Mouse (Mus musculus) intestine, embryonic 15.5 days (tissue): Measurements from ENCODE around the gene Itm2c. TPM values are rescaled to one million over a fixed set of nuclear protein-coding genes. Genes with fewer than 3 reads are reported as not detected.

Experiments
- ATAC-seq: fragments of 200-750 bp; cut with Nextera tagmentation; 2 replicates; pipeline ENCODE4 v1.8.0; 2017; ENCODE audit warnings: moderate TSS enrichment, moderate library complexity
- H3K27ac ChIP-seq: fragments of 300-500 bp; sonication (generic); 2 replicates; pipeline ENCODE4 v1.5.1; 2015; ENCODE audit warnings: mild to moderate bottlenecking, inconsistent platforms
- H3K27me3 ChIP-seq: fragments of 300-500 bp; sonication (generic); replicated peaks from 2 replicates; pipeline ENCODE4 v1.6.1; 2015; ENCODE audit warnings: inconsistent platforms
- H3K36me3 ChIP-seq: fragments of 300-500 bp; sonication (generic); 2 replicates; pipeline ENCODE4 v1.6.1; 2015; ENCODE audit warnings: inconsistent platforms
- H3K4me1 ChIP-seq: fragments of 300-500 bp; sonication (generic); replicated peaks from 2 replicates; pipeline ENCODE4 v1.6.1; 2015; ENCODE audit warnings: inconsistent platforms
- H3K4me2 ChIP-seq: fragments of 300-500 bp; sonication (generic); replicated peaks from 2 replicates; pipeline ENCODE4 v1.6.1; 2015; ENCODE audit warnings: mild to moderate bottlenecking, inconsistent platforms
- H3K4me3 ChIP-seq: fragments of 300-500 bp; sonication (generic); replicated peaks from 2 replicates; pipeline ENCODE4 v1.5.1; 2015; ENCODE audit warnings: inconsistent platforms
- H3K9ac ChIP-seq: fragments of 300-500 bp; sonication (generic); 2 replicates; pipeline ENCODE4 v1.6.1; 2015; ENCODE audit warnings: inconsistent platforms
- H3K9me3 ChIP-seq: fragments of 300-500 bp; sonication (generic); 2 replicates; pipeline ENCODE4 v1.6.1; 2016; ENCODE audit warnings: inconsistent platforms
- WGBS: fragments of 180-500 bp; shearing (Covaris S2); methylation state at CpG from one replicate; pipeline ENCODE4 v1.1.7; 2015; 5-methylcytosine and 5-hydroxymethylcytosine counted together
- polyA plus RNA-seq: library from polyadenylated mRNA; unstranded; fragments of >200 nt; fragmentation: Nextera tagmentation; extraction: Ambion mirVana; gene quantifications from 2 replicates; pipeline ENCODE4 v1.2.1, GENCODE M21; 2015

The Itm2c gene
- polyA plus RNA-seq: 135 TPM in 2 replicates

DNA sequence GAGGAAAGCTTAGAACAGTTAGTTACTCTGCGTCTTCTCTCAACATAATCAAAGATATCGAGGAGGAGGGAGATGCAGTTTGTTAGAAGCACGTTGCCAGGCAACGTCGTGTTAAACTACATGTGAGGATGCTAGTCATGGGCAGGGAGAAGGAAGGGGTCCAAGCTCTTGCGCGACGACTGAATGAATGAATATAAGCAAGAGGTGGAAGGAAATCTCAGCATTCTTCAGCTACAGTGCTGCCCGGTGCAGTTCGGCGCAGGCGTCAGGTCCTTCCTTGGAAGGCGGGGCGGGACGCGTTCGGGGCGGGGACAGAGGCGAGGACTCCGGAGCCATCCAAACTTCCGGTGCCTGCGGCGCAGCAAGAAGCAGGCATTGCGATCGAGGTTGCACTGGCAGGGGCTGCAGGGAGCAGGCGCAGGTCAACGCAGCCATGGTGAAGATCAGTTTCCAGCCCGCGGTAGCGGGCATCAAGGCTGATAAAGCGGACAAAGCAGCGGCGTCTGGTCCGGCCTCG, at the start of gene Itm2c:
Itm2c (plus strand) TSS at position 51 of the 517 bp plus-strand sequence.
- WGBS: under 1% methylated on average over 35 of the region's 35 CpGs
- Histone ChIP-seq H3K9me3 (no peaks in the 10 kb centered on the region), H3K4me3 (peak within 1 kb of the TSS; percentile 84), H3K36me3 (no peaks in the 10 kb centered on the region), H3K4me2 (peak within 1 kb of the TSS; percentile 82), H3K4me1 (peaks cover 38% of the 10 kb centered on the region), H3K27ac (peak within 1 kb of the TSS; percentile 75), H3K27me3 (no peaks in the 10 kb centered on the region), H3K9ac (peak within 1 kb of the TSS; percentile 73)
- ATAC-seq: peak; percentile 92

DNA sequence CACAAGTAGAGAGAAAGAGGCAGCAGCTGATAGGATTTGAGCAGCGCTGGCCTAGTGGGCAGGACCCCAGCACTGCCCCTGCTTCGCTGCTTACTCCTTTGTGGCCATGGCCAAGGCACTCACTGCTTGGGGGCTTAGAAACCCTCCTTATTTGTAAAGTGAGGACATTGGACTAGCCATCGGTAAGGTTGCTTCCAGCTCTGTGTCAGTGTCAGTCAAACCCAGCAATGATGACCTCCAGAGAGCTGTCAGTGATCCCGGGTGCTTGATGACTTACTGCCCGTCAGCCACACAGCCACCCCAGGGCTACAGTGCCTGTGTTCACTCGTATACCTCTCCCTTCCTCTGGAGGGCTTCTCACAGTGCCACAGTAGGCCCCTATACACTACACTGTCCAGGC, 49.1 kb upstream of the Itm2c start:
- Histone ChIP-seq H3K27me3 (no peaks in the 10 kb centered on the region), H3K4me2 (no peak overlapping the region), H3K4me3 (no peak overlapping the region), H3K36me3 (peaks cover 4% of the 10 kb centered on the region), H3K9ac (no peak overlapping the region), H3K27ac (no peak overlapping the region), H3K4me1 (no peaks in the 10 kb centered on the region), H3K9me3 (no peaks in the 10 kb centered on the region)
- WGBS: 79% methylated on average over 6 of the region's 6 CpGs
- no peak for ATAC-seq

DNA sequence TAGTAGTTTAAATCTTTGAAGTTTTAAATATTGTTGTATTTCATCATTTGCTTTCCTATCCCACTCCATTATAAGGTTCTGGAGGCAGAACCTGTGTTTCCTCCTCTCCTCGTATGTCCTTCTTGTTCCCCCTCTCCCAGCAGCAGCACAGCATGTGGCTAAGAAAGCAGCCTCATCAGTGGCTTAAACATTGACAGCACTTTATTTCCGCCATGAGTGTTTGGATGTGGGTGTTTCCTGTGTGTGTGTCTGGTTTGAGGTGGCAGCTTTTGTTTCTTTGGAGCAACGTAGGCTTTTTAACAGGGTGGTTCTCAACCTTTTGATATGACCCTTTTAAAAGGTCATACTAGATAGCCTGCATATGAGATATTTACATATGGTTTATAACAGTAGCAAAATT, 48.6 kb upstream of the Itm2c start:
- no peaks in the 10 kb centered on the region for H3K9me3 ChIP-seq
- H3K27me3 ChIP-seq: no peaks in the 10 kb centered on the region
- peaks cover 4% of the 10 kb centered on the region for H3K36me3 ChIP-seq
- H3K4me2 ChIP-seq: no peak overlapping the region
- 61% methylated on average over 3 of the region's 3 CpGs for WGBS
- H3K9ac ChIP-seq: no peak overlapping the region
- no peak overlapping the region for H3K4me3 ChIP-seq
- H3K27ac ChIP-seq: no peak overlapping the region
- ATAC-seq: no peak
- H3K4me1 ChIP-seq: no peaks in the 10 kb centered on the region

DNA sequence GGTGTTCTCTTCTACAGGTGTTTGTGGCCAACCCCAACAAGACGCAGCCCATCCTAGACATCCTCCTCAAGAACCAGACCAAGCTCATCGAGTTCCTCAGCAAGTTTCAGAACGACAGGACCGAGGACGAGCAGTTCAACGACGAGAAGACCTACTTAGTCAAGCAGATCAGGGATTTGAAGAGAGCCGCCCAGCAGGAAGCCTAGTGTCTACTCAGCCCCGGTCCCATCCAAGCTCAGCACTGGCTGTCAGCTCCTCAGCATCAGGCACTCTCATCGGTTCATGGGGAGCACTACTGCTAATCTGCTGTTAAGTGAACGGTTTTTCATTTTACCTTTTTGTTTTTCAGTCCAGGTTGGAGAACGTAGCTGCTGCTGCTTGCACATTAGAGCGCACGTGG, 45.1 kb upstream of the Itm2c start:
- Histone ChIP-seq H3K9me3 (no peaks in the 10 kb centered on the region), H3K9ac (no peak overlapping the region), H3K27me3 (no peaks in the 10 kb centered on the region), H3K4me1 (no peaks in the 10 kb centered on the region), H3K27ac (no peak overlapping the region), H3K4me3 (no peak overlapping the region), H3K36me3 (peaks cover 4% of the 10 kb centered on the region), H3K4me2 (no peak overlapping the region)
- WGBS: 94% methylated on average over 14 of the region's 14 CpGs
- ATAC-seq: no peak

DNA sequence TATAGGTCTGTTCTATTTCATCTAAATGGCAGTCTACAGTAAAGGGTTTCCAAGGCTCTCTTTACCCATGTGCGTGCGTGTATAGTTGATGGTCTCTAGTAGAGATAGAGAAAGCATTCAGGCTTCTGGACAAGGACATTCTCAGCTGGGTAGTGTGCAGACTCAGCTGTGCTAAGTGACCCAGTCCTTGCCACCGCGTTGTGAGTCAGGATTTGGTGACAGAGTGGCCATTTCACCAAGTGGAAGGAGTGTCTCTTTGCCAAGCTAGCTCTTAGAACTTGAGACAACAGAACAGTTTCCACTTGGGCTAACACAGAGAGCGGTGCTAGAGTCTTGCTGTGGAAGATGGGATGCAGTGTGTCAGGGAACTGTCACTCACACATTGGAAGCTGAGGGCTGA, 43.2 kb upstream of the Itm2c start:
- H3K9me3 ChIP-seq: no peaks in the 10 kb centered on the region
- no peak overlapping the region for H3K27ac ChIP-seq
- H3K4me2 ChIP-seq: no peak overlapping the region
- no peaks in the 10 kb centered on the region for H3K27me3 ChIP-seq
- no peaks in the 10 kb centered on the region for H3K4me1 ChIP-seq
- H3K4me3 ChIP-seq: no peak overlapping the region
- no peak overlapping the region for H3K9ac ChIP-seq
- no peak for ATAC-seq
- H3K36me3 ChIP-seq: peaks cover 4% of the 10 kb centered on the region
- WGBS: 89% methylated on average over 5 of the region's 5 CpGs

DNA sequence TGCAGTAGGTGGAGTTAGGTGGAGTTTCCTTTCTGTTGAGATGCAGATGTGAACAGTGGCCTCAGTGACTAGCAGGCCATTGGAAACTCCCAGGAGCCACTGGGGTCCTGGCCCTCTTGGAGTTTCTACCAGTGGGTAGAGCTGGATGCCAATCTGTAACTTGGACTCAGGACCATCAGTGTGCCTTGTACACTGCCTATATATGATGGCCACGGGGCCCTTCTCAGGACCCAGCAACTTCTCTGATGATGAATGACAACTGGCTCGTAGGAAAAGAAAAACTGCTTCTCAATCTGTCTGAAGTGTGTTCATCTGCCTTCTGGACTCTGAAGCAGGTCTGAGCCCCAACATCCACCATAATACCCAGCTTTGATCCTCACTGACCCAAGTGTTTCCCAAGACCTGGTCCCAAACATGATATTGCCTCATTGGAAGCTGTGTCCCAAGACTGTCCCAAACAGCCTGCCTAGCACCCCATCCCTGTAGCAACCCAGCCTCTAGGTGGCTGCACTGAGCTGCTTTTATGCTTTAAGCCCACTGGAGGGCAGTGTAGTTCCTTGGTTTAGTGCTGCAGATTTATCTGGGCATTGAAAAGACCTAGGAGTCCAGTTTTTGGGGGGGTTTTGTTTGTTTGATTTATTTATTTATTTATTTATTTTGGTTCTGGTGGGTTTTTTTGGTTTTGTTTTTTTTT, 40.9 kb upstream of the Itm2c start:
- Histone ChIP-seq H3K4me3 (no peak overlapping the region), H3K4me2 (no peak overlapping the region), H3K36me3 (no peaks in the 10 kb centered on the region; the same call in 1 of the 2 replicates), H3K27me3 (no peaks in the 10 kb centered on the region), H3K9ac (no peak overlapping the region), H3K4me1 (no peaks in the 10 kb centered on the region), H3K27ac (no peak overlapping the region), H3K9me3 (no peaks in the 10 kb centered on the region)
- peak; percentile 73 for ATAC-seq
- 75% methylated on average over 2 of the region's 2 CpGs for WGBS

DNA sequence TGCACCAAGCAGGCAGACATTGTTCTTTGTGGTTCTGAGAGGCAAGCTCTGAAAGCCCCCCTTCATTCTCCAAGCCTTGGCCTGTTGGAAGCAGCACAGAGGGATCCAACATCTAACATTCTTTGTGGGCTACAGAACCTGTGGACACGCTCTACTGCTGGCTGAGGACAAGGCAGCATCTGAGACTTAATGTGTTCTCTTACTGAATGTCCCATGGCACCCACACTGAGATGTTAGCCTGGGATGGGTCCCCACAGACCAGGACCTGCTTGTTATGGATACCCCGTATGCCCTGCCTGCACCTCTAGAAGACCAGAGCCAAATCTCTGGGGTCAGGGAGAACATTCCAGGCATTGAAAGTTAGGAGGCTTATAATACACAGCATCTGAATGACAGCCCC, 40.2 kb upstream of the Itm2c start:
- Histone ChIP-seq H3K36me3 (no peaks in the 10 kb centered on the region; the same call in 1 of the 2 replicates), H3K27me3 (no peaks in the 10 kb centered on the region), H3K4me1 (no peaks in the 10 kb centered on the region), H3K9ac (no peak overlapping the region), H3K9me3 (no peaks in the 10 kb centered on the region), H3K4me3 (no peak overlapping the region), H3K4me2 (no peak overlapping the region), H3K27ac (no peak overlapping the region)
- ATAC-seq: no peak
- whole genome bisulfite sequencing: 87% methylated on average over 2 of the region's 2 CpGs

DNA sequence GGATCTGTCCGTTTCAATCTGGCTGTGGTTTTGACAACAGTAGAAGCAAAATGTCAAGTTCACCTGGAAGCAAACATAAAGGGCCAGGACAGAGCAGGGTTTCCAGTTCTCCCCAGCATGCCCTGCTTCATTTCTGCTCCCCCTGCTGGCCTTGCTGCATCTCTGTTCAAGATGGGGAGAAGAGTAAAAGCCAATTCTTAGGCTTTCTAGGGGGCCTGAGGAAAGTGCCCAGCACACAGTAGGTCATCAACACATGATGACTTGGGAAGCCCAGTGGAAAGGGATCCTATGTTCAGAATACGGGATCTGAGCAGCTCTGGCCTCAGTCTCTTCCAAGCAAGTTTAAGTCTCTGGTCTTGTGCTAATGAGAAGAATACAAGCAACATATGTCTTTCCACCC, 39.6 kb upstream of the Itm2c start:
- Histone ChIP-seq H3K27ac (no peak overlapping the region), H3K36me3 (no peaks in the 10 kb centered on the region; the same call in 1 of the 2 replicates), H3K4me2 (no peak overlapping the region), H3K27me3 (no peaks in the 10 kb centered on the region), H3K9ac (no peak overlapping the region), H3K4me3 (no peak overlapping the region), H3K9me3 (no peaks in the 10 kb centered on the region), H3K4me1 (no peaks in the 10 kb centered on the region)
- WGBS: 78% methylated on average over 2 of the region's 2 CpGs
- no peak for ATAC-seq

DNA sequence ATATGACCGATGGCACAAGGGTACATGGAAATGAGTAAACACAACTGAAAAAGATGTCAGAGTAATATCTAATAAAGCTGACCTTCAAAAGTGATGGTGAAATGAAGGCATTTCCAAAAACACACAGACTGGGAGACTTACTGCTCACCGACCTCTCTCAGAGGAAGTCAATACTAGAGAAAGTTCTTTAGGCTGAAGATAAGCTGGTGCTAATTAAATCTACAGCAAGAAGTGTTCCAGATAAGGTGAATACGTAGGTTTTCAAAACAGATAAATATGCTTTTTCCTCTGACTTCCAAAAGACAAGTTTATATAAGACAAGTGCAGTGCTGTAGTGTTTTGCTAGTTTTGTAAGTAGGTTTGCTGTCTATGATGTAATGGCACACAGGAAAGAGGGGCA, 37.8 kb upstream of the Itm2c start:
- Histone ChIP-seq H3K36me3 (no peaks in the 10 kb centered on the region), H3K4me3 (no peak overlapping the region), H3K4me1 (no peaks in the 10 kb centered on the region), H3K9me3 (no peaks in the 10 kb centered on the region), H3K27ac (no peak overlapping the region), H3K27me3 (no peaks in the 10 kb centered on the region), H3K4me2 (no peak overlapping the region), H3K9ac (no peak overlapping the region)
- ATAC-seq: no peak
- WGBS: 74% methylated on average over 3 of the region's 3 CpGs

DNA sequence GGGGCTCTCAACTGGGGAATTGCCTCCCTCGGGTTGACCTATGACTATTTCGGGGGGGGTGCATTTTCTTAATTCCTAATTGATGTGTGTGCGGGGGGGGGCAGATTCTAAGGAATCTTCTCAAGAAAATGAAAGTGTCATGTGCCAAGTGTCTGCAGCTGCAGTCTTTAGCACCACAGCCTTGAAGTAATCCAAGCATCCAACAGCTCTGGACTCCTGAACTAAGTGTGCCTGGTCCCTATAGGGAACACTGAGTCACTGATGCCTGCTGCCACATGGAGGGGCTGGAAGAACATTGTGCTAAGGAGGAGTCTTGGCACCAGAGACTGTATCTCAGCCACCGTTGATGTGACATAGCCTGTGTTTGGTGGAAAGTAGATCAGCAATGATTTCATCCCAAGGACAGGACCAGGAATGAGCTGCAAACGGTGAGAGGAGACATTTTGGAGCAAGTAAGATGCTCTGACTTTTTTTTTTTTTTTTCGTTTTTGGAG, 36.8 kb upstream of the Itm2c start:
- Histone ChIP-seq H3K4me3 (no peak overlapping the region), H3K27ac (no peak overlapping the region), H3K27me3 (no peaks in the 10 kb centered on the region), H3K4me2 (no peak overlapping the region), H3K36me3 (no peaks in the 10 kb centered on the region), H3K9me3 (no peaks in the 10 kb centered on the region), H3K9ac (no peak overlapping the region), H3K4me1 (no peaks in the 10 kb centered on the region)
- ATAC-seq: no peak
- WGBS: 80% methylated on average over 6 of the region's 6 CpGs

DNA sequence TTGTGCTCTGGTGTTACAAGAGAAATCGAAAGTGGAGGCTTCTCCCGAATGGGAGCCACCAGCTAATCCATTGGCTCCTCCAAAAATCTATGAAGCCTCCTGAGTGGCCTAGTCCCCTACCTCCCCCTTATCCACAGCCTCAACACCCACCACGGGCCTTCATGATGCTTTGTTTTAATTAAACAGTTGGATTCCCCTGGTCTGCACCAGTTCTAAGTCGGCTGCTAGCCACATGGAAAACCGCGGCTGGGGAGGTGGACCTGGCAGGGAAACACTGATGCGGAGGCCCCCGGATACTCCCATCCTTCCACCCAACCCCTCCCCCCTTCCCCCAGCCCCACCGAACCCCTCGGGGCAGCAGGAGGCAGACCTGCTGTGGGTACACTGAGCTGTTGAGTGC, 29.7 kb upstream of the Itm2c start:
- H3K36me3 ChIP-seq: no peaks in the 10 kb centered on the region
- no peak overlapping the region for H3K4me2 ChIP-seq
- H3K4me1 ChIP-seq: no peaks in the 10 kb centered on the region
- H3K9me3 ChIP-seq: no peaks in the 10 kb centered on the region
- no peak for ATAC-seq
- H3K27me3 ChIP-seq: no peaks in the 10 kb centered on the region
- H3K4me3 ChIP-seq: no peak overlapping the region
- WGBS: 83% methylated on average over 10 of the region's 10 CpGs
- no peak overlapping the region for H3K9ac ChIP-seq
- no peak overlapping the region for H3K27ac ChIP-seq

DNA sequence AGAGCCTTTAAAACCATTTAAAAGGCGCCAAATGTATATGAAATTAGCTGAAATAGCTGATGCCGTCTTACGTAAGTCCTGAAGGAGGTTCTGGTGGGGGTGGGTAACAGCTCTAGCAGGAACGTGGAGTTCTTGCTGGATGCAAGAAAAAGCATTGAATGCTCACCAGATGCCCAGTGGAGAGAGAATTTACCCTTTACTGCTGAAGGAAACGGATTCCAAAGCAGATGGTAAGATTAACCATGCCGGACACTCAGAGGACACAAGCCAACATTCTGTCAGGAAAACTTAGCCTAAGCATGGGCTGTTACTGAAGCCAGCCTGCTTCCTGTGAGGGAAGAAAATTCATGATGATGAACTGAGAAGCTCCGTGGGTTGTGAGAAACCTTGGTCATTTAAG, 24.1 kb upstream of the Itm2c start:
- Histone ChIP-seq H3K27ac (no peak overlapping the region), H3K4me3 (no peak overlapping the region), H3K9ac (no peak overlapping the region), H3K36me3 (no peaks in the 10 kb centered on the region), H3K27me3 (no peaks in the 10 kb centered on the region), H3K4me2 (no peak overlapping the region), H3K9me3 (no peaks in the 10 kb centered on the region), H3K4me1 (no peaks in the 10 kb centered on the region)
- WGBS: 85% methylated on average over 7 of the region's 7 CpGs
- no peak for ATAC-seq

DNA sequence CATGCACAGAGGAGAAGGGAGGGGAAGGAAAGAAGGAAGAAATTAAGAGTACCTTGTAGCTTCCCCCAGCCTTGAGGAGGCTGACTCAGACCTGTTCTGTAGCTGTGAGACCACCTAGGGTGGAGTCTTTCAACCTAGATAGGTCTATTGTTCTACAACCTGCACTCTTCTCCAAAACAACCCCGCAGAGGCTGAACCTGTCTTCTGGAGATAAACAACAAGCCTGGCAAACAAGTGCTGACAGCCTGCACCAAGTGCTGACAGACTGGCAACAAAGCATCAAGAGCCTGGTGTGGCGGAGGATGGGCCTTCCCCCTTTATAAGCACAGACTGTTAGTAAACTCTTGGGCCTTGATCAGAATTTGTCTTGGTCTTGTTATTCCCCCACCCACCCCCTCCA, 23.5 kb upstream of the Itm2c start:
- H3K36me3 ChIP-seq: no peaks in the 10 kb centered on the region
- H3K4me3 ChIP-seq: no peak overlapping the region
- no peak overlapping the region for H3K27ac ChIP-seq
- WGBS: 59% methylated on average over 2 of the region's 2 CpGs
- H3K4me2 ChIP-seq: no peak overlapping the region
- H3K9me3 ChIP-seq: no peaks in the 10 kb centered on the region
- no peak overlapping the region for H3K9ac ChIP-seq
- no peak for ATAC-seq
- H3K27me3 ChIP-seq: no peaks in the 10 kb centered on the region
- H3K4me1 ChIP-seq: no peaks in the 10 kb centered on the region
